Mouse (Mus musculus): ENCODE results near the gene Rinl. TPM values are rescaled to one million over a fixed set of nuclear protein-coding genes. Genes with fewer than 3 reads are reported as not detected.

Rinl gene
- polyA plus RNA-seq, 1 experiment from 2014 or later, result 2.1 TPM

DNA sequence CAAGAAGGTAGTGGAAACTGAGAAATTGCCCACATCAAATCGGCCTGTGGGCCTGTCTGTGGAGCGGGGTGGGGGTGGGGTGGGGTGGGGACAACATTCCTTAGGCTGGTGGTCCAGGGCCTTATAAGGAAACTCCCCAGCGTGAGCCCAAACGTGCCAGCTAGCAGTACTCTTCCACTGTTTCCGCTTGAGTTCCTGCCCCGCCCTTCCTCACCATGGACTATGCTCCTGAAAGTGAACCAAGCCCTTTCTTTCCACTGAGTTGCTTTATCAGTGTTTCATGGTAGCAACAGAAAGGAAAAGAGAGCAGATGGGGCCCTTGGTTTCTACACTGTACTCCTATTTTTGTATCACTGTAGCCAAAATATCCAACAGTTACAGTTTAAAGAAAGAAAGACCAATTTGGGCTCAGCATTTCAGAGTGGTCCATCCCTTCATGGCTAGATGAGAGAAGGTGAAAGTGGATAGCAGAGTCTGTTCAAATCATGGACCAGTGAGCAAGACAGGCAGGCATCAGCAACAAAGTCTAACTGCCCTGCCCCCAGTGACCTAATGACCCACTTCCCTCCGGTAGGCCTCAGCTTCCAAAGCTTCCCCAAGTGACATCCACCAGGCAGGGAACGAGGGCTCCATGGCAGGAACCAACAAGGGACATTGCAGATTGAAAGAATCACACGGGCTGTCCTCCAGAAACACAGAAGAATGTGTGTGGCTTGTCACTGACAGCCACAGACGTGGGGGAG lies 14.2 kb downstream of the Rinl start:
- H3K4me2 ChIP-seq (ENCODE audit: low read length), result peak overlapping the region; percentile 40
- no peak overlapping the region for H3K4me3 ChIP-seq (ENCODE audit: control insufficient read depth in 1 of 2, insufficient read depth in 1 of 2, low read depth in 1 of 2, low read length in 2 of 2)
- H3K4me1 ChIP-seq (ENCODE audit: control insufficient read depth in 2 of 2, insufficient read depth in 2 of 2, low read length in 2 of 2), result peaks cover 20 to 36% of the 10 kb centered on the region in 2 experiments
- peak; percentile 58; the same call in 1 of the 2 replicates for ATAC-seq (ENCODE audit: insufficient number of reproducible peaks, insufficient read depth, low FRiP score, low read depth)
- 8% methylated on average over 10 of the region's 10 CpGs for WGBS
- peak overlapping the region; percentile 47; the same call in 1 of the 2 replicates for H3K9ac ChIP-seq (ENCODE audit: low read length)
- peak overlapping the region; percentile 90 to 93 for H3K27ac ChIP-seq (replicated peaks in 1 of 2; ENCODE audit: control insufficient read depth in 1 of 2, insufficient read depth in 1 of 2, low read depth in 2 of 2, low read length in 2 of 2)
- no peaks in the 10 kb centered on the region for H3K9me3 ChIP-seq (ENCODE audit: control insufficient read depth, low read length)
- no peaks in the 10 kb centered on the region for H3K36me3 ChIP-seq (ENCODE audit: control insufficient read depth, insufficient read depth, low read length)
- no peaks in the 10 kb centered on the region for H3K27me3 ChIP-seq (ENCODE audit: control insufficient read depth, insufficient read depth, low read length)

DNA sequence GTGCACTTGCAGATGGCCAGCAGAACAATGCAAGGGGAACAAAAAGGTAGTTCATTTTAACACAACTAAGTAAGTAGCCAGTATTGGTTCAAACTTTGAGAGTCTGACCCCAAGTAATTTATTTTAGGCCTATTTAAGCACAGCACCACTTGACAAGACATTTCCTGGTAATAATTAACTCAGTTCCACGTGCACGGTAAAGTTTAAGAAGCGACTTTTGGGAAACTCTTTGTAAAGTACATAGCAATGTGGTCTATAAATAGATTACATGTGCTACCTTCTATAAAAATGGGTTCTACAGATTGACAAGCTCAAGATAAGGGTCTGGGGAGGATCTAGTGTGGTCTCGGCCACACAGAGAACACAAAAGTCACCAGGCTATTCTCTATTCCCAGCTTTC lies 15.0 kb downstream of the Rinl start:
- H3K4me1 ChIP-seq (ENCODE audit: control insufficient read depth in 2 of 2, insufficient read depth in 2 of 2, low read length in 2 of 2), result peaks cover 22 to 39% of the 10 kb centered on the region in 2 experiments
- no peaks in the 10 kb centered on the region for H3K9me3 ChIP-seq (ENCODE audit: control insufficient read depth, low read length)
- H3K27ac ChIP-seq (replicated peaks in 1 of 2; ENCODE audit: control insufficient read depth in 1 of 2, insufficient read depth in 1 of 2, low read depth in 2 of 2, low read length in 2 of 2), result peak overlapping the region; percentile 87 to 93
- no peak overlapping the region for H3K4me3 ChIP-seq (ENCODE audit: control insufficient read depth in 1 of 2, insufficient read depth in 1 of 2, low read depth in 1 of 2, low read length in 2 of 2)
- H3K27me3 ChIP-seq (ENCODE audit: control insufficient read depth, insufficient read depth, low read length), result no peaks in the 10 kb centered on the region
- WGBS, result 39% methylated on average over 4 of the region's 4 CpGs
- no peak overlapping the region for H3K9ac ChIP-seq (ENCODE audit: low read length)
- H3K36me3 ChIP-seq (ENCODE audit: control insufficient read depth, insufficient read depth, low read length), result no peaks in the 10 kb centered on the region
- no peak for ATAC-seq (ENCODE audit: insufficient number of reproducible peaks, insufficient read depth, low FRiP score, low read depth)
- no peak overlapping the region for H3K4me2 ChIP-seq (ENCODE audit: low read length)

DNA sequence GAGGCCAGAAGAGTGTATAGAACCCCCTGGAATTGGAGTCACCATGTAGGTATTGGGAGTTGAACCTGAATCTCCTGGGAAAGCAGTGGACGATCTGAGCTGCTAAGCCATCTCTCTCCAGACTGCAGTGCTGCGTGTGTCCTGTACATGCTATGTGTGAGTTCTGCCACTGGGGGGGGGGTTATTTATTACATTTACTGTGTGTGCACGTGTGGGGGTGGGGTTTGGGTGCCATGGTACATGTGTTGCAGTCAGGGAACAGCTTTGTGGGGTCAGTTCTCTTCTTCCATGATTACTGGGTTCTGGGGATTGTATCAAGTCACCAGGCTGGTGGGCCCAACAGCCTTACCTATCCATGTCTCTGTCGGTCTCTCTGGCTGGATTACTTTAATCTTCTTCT lies 18.1 kb downstream of the Rinl start:
- Histone ChIP-seq H3K9me3 (ENCODE audit: control insufficient read depth, low read length) (no peaks in the 10 kb centered on the region), H3K27ac (replicated peaks in 1 of 2; ENCODE audit: control insufficient read depth in 1 of 2, insufficient read depth in 1 of 2, low read depth in 2 of 2, low read length in 2 of 2) (no peak overlapping the region), H3K27me3 (ENCODE audit: control insufficient read depth, insufficient read depth, low read length) (no peaks in the 10 kb centered on the region), H3K9ac (ENCODE audit: low read length) (no peak overlapping the region), H3K4me1 (ENCODE audit: control insufficient read depth in 2 of 2, insufficient read depth in 2 of 2, low read length in 2 of 2) (peaks cover 20 to 33% of the 10 kb centered on the region in 2 experiments), H3K36me3 (ENCODE audit: control insufficient read depth, insufficient read depth, low read length) (peaks cover 1% of the 10 kb centered on the region), H3K4me2 (ENCODE audit: low read length) (no peak overlapping the region), H3K4me3 (ENCODE audit: control insufficient read depth in 1 of 2, insufficient read depth in 1 of 2, low read depth in 1 of 2, low read length in 2 of 2) (no peak overlapping the region)
- no peak for ATAC-seq (ENCODE audit: insufficient number of reproducible peaks, insufficient read depth, low FRiP score, low read depth)
- 81% methylated on average over 4 of the region's 4 CpGs for WGBS

DNA sequence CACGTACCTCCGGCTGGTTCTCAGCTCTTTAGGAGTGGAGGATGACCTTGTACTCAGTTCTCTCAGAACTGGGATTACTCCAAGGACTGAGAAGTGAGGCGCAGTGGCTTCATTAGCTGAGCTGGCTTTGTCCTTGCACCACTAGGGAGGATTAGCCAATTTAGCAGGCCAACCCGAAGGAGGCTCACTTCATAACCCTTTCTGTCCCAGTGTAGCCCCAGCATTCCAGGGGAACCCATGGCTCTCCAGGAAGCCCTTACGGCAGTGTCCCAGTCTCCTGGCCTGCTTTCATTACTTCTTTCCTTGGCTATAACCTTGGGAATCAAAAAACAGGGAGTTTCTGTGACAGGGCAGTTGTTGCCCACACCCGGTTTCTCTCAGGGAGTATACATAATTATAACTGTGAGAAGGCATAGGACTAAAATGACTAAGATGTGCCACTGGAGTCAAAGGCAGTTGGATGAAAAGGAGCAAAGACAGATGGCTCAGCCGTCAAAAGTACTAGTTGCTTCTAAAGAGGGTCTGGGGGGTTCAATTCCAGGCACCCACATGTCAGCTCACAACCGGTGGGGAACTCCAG lies 19.0 kb downstream of the Rinl start:
- WGBS, result 40% methylated on average over 7 of the region's 8 CpGs
- H3K9ac ChIP-seq (ENCODE audit: low read length), result peak overlapping the region; percentile 93

DNA sequence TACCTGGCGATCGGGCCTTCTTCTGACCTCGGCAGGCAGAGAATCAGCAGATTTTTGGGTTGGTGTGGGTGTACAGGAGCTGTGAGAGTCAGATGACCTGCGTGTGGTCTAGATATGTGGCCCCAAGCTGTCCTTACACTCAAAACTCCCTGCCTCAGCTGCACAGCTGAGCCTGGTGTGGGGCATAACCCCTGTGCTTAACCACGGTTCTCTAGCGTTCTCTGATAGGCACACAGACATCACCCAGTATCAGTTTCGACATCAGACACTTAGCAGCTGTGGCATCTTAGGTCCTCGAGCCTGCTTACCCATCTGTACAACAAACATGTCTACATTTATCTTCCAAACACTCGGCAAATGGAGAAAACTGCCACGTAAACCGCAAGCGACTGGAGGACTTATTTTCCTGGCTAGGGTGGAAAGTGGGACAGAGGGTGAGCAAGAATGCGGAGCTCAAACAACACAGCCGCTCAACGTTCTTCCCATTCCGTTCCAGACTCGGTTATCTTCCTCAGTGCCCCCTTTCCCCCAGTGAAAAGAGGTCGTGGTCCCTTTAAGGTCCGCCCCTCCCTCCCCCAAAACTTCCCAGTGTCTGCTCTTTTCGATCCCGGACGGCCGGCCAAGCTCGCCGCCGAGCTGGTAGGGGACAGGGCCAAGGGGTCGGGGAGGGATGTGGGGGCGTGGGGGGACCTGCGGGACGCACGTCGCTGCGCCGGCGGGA lies 19.6 kb downstream of the Rinl start, which contains the start of gene Hnrnpl:
Gene Hnrnpl (plus strand): TSS at position 321 of the 721 bp plus-strand sequence.
- Histone ChIP-seq H3K27me3 (ENCODE audit: control insufficient read depth, insufficient read depth, low read length) (no peaks in the 10 kb centered on the region), H3K4me2 (ENCODE audit: low read length) (peak within 1 kb of the TSS; percentile 97), H3K9me3 (ENCODE audit: control insufficient read depth, low read length) (no peaks in the 10 kb centered on the region), H3K4me1 (ENCODE audit: control insufficient read depth in 2 of 2, insufficient read depth in 2 of 2, low read length in 2 of 2) (peaks cover 21 to 34% of the 10 kb centered on the region in 2 experiments), H3K9ac (ENCODE audit: low read length) (peak within 1 kb of the TSS; percentile 93), H3K36me3 (ENCODE audit: control insufficient read depth, insufficient read depth, low read length) (peaks cover 17% of the 10 kb centered on the region), H3K4me3 (ENCODE audit: control insufficient read depth in 1 of 2, insufficient read depth in 1 of 2, low read depth in 1 of 2, low read length in 2 of 2) (peak within 1 kb of the TSS; percentile 68 to 71), H3K27ac (replicated peaks in 1 of 2; ENCODE audit: control insufficient read depth in 1 of 2, insufficient read depth in 1 of 2, low read depth in 2 of 2, low read length in 2 of 2) (peak within 1 kb of the TSS; percentile 100)
- 3% methylated on average over 27 of the region's 35 CpGs for WGBS
- peak; percentile 10 for ATAC-seq (ENCODE audit: insufficient number of reproducible peaks, insufficient read depth, low FRiP score, low read depth)

More for the DNA sequence above, 19.0 kb downstream of the Rinl start:
- Histone ChIP-seq H3K36me3 (ENCODE audit: control insufficient read depth, insufficient read depth, low read length) (peaks cover 10% of the 10 kb centered on the region), H3K4me3 (ENCODE audit: control insufficient read depth in 1 of 2, insufficient read depth in 1 of 2, low read depth in 1 of 2, low read length in 2 of 2) (peak overlapping the region; percentile 68 to 71), H3K4me2 (ENCODE audit: low read length) (peak overlapping the region; percentile 97), H3K27ac (replicated peaks in 1 of 2; ENCODE audit: control insufficient read depth in 1 of 2, insufficient read depth in 1 of 2, low read depth in 2 of 2, low read length in 2 of 2) (peak overlapping the region; percentile 100), H3K9me3 (ENCODE audit: control insufficient read depth, low read length) (no peaks in the 10 kb centered on the region), H3K27me3 (ENCODE audit: control insufficient read depth, insufficient read depth, low read length) (no peaks in the 10 kb centered on the region), H3K4me1 (ENCODE audit: control insufficient read depth in 2 of 2, insufficient read depth in 2 of 2, low read length in 2 of 2) (peaks cover 22 to 34% of the 10 kb centered on the region in 2 experiments)
- no peak for ATAC-seq (ENCODE audit: insufficient number of reproducible peaks, insufficient read depth, low FRiP score, low read depth)

DNA sequence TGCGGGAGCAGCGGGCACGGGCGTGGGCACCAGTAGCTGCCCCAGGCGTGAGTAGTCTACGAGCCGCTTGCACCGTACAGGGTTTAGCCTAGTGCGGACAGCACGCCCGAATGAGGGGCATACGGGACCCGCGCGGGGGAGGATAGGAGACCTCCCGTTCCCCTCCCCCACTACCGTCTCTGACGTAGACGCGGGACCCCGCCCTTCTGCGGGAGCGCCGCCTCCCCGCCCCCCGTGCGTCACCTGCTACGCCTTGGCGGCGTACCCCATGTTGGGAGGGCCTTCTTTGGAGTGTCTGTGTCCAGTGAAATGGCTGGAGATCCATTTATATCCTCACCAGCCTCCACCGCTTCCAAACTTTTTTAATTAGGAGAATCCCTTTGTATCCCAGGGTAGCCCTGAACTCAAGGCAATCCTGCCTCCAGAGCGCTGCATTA lies 20.2 kb downstream of the Rinl start:
- WGBS, result under 1% methylated on average over 29 of the region's 32 CpGs
- H3K9ac ChIP-seq (ENCODE audit: low read length), result peak overlapping the region; percentile 93
- H3K36me3 ChIP-seq (ENCODE audit: control insufficient read depth, insufficient read depth, low read length), result peaks cover 23% of the 10 kb centered on the region
- peak overlapping the region; percentile 100 for H3K27ac ChIP-seq (replicated peaks in 1 of 2; ENCODE audit: control insufficient read depth in 1 of 2, insufficient read depth in 1 of 2, low read depth in 2 of 2, low read length in 2 of 2)
- no peaks in the 10 kb centered on the region for H3K9me3 ChIP-seq (ENCODE audit: control insufficient read depth, low read length)
- H3K4me3 ChIP-seq (ENCODE audit: control insufficient read depth in 1 of 2, insufficient read depth in 1 of 2, low read depth in 1 of 2, low read length in 2 of 2), result peak overlapping the region; percentile 68 to 71
- H3K4me1 ChIP-seq (ENCODE audit: control insufficient read depth in 2 of 2, insufficient read depth in 2 of 2, low read length in 2 of 2), result peaks cover 24 to 34% of the 10 kb centered on the region in 2 experiments
- H3K4me2 ChIP-seq (ENCODE audit: low read length), result peak overlapping the region; percentile 97
- no peaks in the 10 kb centered on the region for H3K27me3 ChIP-seq (ENCODE audit: control insufficient read depth, insufficient read depth, low read length)
- peak; percentile 75 for ATAC-seq (ENCODE audit: insufficient number of reproducible peaks, insufficient read depth, low FRiP score, low read depth)

DNA sequence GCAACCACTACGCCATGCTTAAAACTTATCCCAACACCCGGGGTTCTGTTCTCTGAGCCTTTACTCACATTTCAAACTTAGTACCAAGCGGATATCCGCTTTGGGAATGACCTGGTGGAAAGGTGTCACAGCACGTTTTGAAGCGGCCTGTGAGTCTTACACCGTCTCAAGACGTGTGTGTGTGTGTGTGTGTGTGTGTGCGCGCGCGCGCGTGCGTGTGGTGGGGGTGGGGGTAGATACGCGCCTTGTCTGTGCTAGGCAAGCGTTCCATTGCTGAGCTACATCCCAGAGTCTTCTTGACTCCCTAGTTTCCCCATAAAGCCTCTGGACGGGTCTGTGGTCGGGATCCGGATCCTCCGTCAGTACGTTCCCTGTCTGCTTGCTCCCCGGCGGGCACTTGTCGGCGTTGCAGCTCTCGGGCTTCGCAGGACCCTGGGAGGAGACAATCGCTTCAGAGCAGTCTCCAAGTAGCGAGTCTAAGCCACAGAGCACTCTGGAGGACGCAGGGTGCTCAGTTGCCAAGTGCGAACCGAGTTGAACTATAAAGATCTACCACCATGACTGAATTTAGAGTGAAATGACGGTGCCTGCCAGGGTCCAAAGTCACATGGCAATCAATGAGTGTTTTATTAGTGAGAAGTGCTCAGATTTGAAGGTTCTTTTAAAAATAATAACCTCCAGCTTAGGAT lies 20.8 kb downstream of the Rinl start:
- 0 out of 2 replicates have a peak, but pooled peaks have one; percentile 8 for ATAC-seq (ENCODE audit: insufficient number of reproducible peaks, insufficient read depth, low FRiP score, low read depth)
- H3K27me3 ChIP-seq (ENCODE audit: control insufficient read depth, insufficient read depth, low read length), result no peaks in the 10 kb centered on the region
- peaks cover 28% of the 10 kb centered on the region for H3K36me3 ChIP-seq (ENCODE audit: control insufficient read depth, insufficient read depth, low read length)
- H3K9me3 ChIP-seq (ENCODE audit: control insufficient read depth, low read length), result no peaks in the 10 kb centered on the region
- H3K9ac ChIP-seq (ENCODE audit: low read length), result peak overlapping the region; percentile 93
- H3K4me3 ChIP-seq (ENCODE audit: control insufficient read depth in 1 of 2, insufficient read depth in 1 of 2, low read depth in 1 of 2, low read length in 2 of 2), result peak overlapping the region; percentile 68 to 71
- H3K4me1 ChIP-seq (ENCODE audit: control insufficient read depth in 2 of 2, insufficient read depth in 2 of 2, low read length in 2 of 2), result peaks cover 23 to 35% of the 10 kb centered on the region in 2 experiments
- peak overlapping the region; percentile 100 for H3K27ac ChIP-seq (replicated peaks in 1 of 2; ENCODE audit: control insufficient read depth in 1 of 2, insufficient read depth in 1 of 2, low read depth in 2 of 2, low read length in 2 of 2)
- WGBS, result under 1% methylated on average over 35 of the region's 35 CpGs
- peak overlapping the region; percentile 97 for H3K4me2 ChIP-seq (ENCODE audit: low read length)
